Mouse (Mus musculus) kidney, postnatal 14 days (tissue): ENCODE results near the gene Lrrc3c.
"Not testable (repeated sequence)": the region's sequence is repeated elsewhere in the genome, so short reads cannot be mapped to it uniquely, and the experiment has no call there.

Experiments used
- DNase-seq: peaks from one replicate; pipeline ENCODE4 v3.0.0; 2022; ENCODE audit warnings: mixed read lengths

The Lrrc3c gene

GRCm38 (mm10) chr11:98586087-98586891 lies 11.8 kb upstream of the Lrrc3c start:
- no peak for DNase-seq

DNA sequence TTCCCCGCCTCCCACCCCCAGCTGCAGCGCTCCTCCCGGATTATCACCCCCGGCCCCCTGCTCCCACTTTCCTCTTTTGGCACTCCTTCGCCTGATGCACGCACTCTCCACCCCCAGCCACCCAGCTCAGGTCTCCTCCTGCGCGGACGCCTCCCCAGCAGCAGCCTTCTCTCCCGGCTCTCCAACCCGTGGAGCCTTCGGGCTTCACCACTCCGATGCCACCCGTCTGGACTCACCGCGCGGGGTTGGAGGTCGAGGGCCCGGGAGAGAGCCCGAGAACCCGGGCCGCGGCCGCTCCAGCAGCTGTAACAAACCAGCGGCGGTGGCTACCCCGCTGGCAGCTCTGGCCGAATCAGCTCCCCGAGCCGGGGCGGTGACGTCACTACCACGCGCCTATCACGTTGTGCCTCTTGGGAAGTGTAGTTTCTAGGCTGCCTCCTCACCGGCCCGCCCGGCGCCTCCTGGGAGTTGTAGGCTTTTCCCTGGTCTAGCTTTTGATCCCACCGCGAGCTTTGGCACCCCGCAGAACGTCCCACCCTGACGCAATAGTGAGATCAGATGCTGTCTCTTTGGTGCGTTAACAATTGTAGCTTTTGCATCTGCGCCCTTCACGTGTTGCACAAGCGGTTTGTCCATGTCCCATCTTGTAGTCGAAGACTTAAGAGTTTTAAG lies 11.1 kb upstream of the Lrrc3c start, which contains the start of gene Ormdl3:
Gene Ormdl3 (minus strand): TSS at position 477 of the 672 bp plus-strand sequence.
- DNase-seq, result peak; percentile 99

- peak; percentile 86 for DNase-seq
These were observed 10.2 kb upstream of the Lrrc3c start for GRCm38 (mm10) chr11:98587684-98588546.

GRCm38 (mm10) chr11:98588833-98589281 lies 9.2 kb upstream of the Lrrc3c start:
- peak; percentile 28 for DNase-seq

DNA sequence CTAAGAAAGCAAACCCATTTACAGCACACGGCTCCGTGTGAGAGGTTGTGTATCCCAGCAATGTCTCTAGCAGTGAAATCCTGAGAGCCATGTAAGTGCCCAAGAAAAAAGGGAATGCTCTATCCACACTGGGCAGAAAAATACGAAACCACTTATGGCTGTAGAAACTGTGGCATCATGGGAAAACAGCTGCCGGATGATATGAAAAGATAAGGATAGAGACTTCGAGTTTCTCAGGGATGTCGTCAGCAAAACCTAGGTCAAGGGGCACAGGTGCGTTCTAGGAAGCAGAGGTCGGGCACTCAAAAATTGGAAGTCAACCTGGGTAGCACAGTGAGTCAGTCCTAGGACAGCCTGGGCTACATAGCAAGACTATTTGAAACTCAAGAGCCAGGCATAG lies 8.8 kb upstream of the Lrrc3c start:
- no peak for DNase-seq

GRCm38 (mm10) chr11:98590548-98591445 lies 7.3 kb upstream of the Lrrc3c start:
- DNase-seq, result no peak

DNA sequence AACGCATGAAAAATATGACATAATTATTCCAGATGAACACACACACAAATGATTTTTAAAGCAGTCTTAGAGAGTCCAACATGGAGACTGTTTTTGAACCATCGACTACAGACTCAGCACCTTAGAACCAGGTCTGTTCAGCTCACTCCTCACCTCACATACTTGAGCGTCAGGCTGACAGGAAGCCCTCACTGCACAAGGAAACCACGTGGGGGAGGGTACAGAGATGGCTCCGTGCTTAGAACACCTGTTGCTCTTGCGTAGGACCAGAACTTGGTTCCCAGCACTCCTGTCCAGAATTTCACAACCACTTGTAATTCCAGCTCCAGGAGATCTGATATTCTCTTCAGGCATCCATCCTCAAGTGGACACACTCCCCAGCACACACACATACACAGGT lies 3.1 kb upstream of the Lrrc3c start:
- no peak for DNase-seq

DNA sequence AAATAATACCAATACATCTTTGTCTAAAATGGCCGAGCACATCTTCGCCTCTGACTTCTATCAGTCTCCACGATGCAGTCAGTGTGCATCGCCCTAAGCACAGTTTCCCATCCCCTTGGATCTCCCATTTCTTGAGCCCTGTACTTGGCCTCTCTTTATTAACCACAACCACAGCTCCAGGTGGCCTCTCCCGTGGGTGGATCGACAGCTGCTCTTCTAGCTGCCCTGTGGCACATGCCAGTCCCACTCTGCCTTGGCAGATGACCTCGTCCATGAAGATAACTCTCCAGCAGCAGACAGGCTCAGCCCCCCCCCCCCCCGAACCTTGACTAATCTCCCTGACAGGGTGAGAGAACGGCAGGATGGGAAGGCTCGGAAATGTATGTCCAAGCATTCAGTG lies 2.6 kb upstream of the Lrrc3c start:
- DNase-seq, result no peak

- no peak for DNase-seq
These were observed 2.1 kb upstream of the Lrrc3c start for GRCm38 (mm10) chr11:98595955-98596354.

DNA sequence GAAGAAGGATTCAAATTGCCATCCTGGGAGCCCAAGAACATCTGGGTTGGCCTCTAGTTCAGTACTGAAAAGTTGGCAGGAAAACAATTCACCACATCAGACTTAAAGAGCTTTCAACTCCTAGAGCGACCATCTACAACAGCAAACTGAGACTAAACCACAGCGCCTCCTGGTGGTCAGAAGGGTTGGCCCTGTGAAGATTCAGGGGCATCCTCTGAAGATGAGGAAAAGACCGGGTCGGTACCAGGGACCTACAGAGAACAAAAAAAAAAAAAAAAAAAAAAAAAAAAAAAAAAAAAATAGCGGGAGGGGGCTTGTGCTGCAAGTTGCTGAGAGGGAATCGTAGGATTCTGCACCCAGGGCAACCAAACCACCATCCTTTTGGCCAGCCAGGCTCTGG lies 728 bp upstream of the Lrrc3c start:
- peak; percentile 58 for DNase-seq

- no peak for DNase-seq
These were observed 780 bp downstream of the Lrrc3c start for GRCm38 (mm10) chr11:98598851-98599290.

DNA sequence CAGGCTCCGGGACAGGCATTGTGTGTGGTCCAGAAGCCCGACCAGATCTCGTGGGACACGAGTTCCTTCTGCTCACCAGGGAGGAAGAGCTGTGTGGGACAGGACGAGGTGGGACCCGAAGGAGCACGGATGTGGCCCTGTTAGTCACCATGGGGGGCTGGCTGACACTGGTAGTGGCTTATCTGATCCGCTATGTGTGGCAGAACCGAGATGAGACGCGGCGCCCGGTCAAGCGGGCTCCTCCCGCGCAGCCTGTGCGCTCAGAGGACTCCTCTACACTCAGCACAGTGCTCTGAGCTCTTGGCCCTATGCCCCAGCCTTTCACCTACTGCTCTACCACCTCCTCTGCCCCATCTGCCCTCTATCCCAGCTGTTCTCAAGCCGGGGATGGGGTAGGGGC lies 1.2 kb downstream of the Lrrc3c start:
- no peak for DNase-seq

DNA sequence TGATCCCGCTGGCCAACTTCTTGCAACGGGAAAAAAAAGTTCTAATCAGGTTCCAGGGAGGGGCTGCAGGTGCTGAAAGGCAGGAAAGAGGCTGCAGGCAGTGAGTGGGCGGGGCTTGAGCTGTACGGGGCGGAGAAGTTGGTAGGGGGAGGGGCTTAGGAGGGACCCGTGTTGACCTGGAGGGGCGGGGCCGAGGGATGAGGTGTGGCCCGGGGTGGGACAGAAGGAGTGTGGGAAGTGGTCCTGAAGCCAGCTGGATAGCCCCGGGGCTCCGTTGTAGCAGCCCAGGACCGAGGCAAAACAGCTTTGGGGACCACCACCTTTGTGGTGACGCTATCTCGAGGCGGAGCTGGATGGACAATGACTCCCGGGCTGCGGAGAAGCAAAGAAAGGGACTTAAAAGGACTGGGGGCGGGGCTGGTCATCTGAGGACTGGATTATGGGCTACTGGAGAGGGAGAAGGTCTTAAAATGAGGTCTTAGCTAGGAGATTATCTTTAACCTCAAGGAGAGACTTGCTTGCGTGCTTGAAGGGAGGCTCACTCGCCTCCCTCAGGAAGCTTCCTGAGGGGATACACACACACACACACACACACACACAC lies 4.1 kb downstream of the Lrrc3c start:
- peak; percentile 30 for DNase-seq

GRCm38 (mm10) chr11:98603953-98604352 lies 5.9 kb downstream of the Lrrc3c start:
- no peak for DNase-seq

- DNase-seq, result not testable (repeated sequence)
These were observed 6.8 kb downstream of the Lrrc3c start for GRCm38 (mm10) chr11:98604911-98605310.

DNA sequence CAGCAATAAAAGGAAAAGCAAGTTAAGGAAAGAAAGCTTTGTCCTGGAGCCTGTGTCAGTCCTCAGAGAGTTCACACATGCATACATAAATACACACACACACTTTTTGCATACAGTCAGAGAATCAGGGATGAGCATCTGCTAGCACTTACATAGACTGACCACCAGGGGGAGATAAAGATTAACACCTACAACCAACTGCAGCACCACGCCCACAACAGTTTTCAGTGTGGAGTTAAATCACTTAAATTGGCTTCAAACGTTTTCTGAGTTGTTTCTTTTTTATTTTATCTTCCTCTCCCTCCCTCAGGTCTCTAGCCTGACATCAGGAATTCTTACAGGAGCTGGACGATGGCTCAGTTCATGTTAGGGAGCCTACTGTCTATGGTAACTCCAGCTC lies 8.7 kb downstream of the Lrrc3c start:
- DNase-seq, result peak; percentile 47

- no peak for DNase-seq
These were observed 22.7 kb downstream of the Lrrc3c start for GRCm38 (mm10) chr11:98620791-98621190.

DNA sequence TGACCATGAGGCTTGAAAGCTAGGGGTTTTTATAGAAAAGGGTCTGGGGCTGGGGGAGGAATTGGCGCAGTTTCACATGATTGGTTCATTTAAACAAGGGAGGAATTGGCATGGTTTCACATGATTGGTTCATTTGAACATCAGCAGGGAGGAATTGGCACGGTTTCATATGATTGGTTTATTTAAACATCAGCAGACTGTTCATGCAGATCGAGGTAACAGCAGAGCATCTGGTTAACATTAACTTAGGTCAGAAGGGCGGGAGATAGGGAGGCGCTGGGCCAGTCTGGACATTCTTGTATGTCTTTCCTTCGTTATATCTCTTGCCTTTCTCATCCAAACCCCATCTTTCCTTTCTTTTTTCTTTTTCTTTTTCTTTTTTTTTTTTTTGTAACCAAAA lies 25.9 kb downstream of the Lrrc3c start:
- not testable (repeated sequence) for DNase-seq

DNA sequence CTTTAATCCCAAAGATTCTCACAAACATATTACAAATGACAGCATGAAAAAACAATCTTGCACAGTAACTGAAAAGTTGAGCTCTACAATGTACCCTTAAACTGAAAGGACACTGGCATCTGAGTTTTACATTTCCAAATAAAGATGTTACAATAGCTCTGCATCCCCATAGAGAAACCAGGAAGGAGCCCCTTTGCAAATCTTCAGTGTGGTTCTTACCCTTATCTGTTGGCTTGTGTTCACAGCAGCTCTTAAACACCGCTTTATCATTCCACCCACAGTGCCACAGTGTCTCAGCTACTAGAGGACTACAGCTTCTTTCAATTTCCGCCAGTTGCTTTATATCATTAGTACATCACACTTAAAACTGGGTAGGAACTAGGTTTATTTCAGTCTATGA lies 26.3 kb downstream of the Lrrc3c start:
- not testable (repeated sequence) for DNase-seq

GRCm38 (mm10) chr11:98625611-98626410 lies 27.7 kb downstream of the Lrrc3c start, which contains the start of the genes Gm12355 and Gsdma3:
Gm12355 (minus strand) TSS chr11:98625661.
Gsdma3 (plus strand) TSS chr11:98626360.
- no peak for DNase-seq

DNA sequence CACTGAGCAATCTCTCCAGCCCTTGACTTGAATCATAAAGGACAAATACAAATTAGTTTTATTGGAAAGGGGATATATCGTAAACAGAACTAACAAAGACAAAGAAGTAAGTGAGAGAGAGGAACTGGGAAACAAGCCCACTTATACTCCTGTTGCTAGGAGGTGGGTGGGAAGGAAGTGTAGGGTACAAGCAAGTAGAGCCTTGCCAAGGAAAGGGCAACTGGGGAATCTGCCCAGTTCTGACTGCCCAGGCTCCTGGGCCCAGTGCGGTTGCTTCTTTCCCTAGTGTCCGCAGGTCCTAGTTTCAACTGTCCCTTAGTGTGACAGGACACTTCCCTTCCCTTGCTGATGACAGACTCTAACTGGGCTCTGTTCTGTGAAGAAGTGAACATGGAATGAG lies 30.6 kb downstream of the Lrrc3c start:
- no peak for DNase-seq
